Mouse (Mus musculus): ENCODE results near the gene 4930467E23Rik. TPM values are rescaled to one million over a fixed set of nuclear protein-coding genes. Genes with fewer than 3 reads are reported as not detected.
A peak's percentile ranks its signal among the peaks of the same experiment; 100 is the strongest.
"Not testable (repeated sequence)": the region's sequence is repeated elsewhere in the genome, so short reads cannot be mapped to it uniquely, and the experiment has no call there.

The 4930467E23Rik gene
- polyA plus RNA-seq, 1 experiment from 2014 or later: not detected

GRCm38 (mm10) chr8:19784554-19785364, 55.4 kb downstream of the 4930467E23Rik start:
- peak; percentile 100 for ATAC-seq
- H3K27me3 ChIP-seq (replicated peaks; ENCODE audit: control insufficient read depth, insufficient read depth, low read length); H3K9me3 ChIP-seq (ENCODE audit: control insufficient read depth, low read length); H3K36me3 ChIP-seq (ENCODE audit: control insufficient read depth, insufficient read depth); H3K4me1 ChIP-seq (replicated peaks; ENCODE audit: control insufficient read depth, insufficient read depth, low read length): not testable (repeated sequence)
- Histone ChIP-seq H3K4me3 (replicated peaks; ENCODE audit: low read length) (peak overlapping the region; percentile 57), H3K4me2 (ENCODE audit: low read length) (peak overlapping the region; percentile 50), H3K27ac (ENCODE audit: low read length) (peak overlapping the region; percentile 87), H3K9ac (replicated peaks; ENCODE audit: low read depth, low read length) (peak overlapping the region; percentile 83)
- 12% methylated on average over 67 of the region's 71 CpGs for WGBS

DNA sequence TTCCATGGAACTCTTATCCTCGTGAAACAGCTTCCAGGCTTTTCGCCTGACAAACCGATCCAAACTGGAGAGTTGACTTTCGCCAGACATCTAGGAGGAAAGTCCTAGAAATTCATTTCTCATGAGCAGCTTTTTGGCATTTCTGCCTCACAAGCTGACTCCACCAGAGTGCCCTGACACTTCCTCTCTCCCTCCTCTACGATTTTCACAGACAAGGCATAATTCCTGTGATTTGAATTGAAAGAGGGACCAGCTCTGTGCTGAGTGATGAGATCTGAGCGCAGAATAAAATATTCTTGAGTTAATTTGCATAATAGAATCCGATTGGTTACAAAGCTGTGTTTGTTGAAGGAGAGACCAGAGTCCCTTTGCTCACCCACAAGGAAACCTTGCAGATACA, 63.3 kb downstream of the 4930467E23Rik start:
- WGBS: 82% methylated on average over 7 of the region's 7 CpGs
- not testable (repeated sequence) for H3K4me3 ChIP-seq (replicated peaks; ENCODE audit: low read length); H3K9me3 ChIP-seq (ENCODE audit: control insufficient read depth, low read length); H3K4me1 ChIP-seq (replicated peaks; ENCODE audit: control insufficient read depth, insufficient read depth, low read length); H3K27ac ChIP-seq (ENCODE audit: low read length); ATAC-seq; H3K36me3 ChIP-seq (ENCODE audit: control insufficient read depth, insufficient read depth); H3K27me3 ChIP-seq (replicated peaks; ENCODE audit: control insufficient read depth, insufficient read depth, low read length); H3K4me2 ChIP-seq (ENCODE audit: low read length); H3K9ac ChIP-seq (replicated peaks; ENCODE audit: low read depth, low read length)

Other genes starting within 250 kb of the 4930467E23Rik start
- not detected in 2 replicates for gene Defb7, start 234.5 kb upstream of the 4930467E23Rik start, polyA plus RNA-seq (2015; fragmentation: Nextera tagmentation; extraction: Ambion mirVana)
- not detected in 2 replicates for gene Gm31371, start 173.8 kb downstream of the 4930467E23Rik start, polyA plus RNA-seq (2015; fragmentation: Nextera tagmentation; extraction: Ambion mirVana)

Data from forebrain, embryonic 16.5 days (tissue).